ENCODE assay signal across 22 mouse cellular contexts in genomic region chr2:35745876-35746275, GRCm38 (mm10).
A peak's percentile ranks its signal among the peaks of the same experiment; 100 is the strongest.
DNase-seq lines count a peak whose midpoint lies in the region; ATAC-seq and TF ChIP-seq lines count a peak whose summit lies in the region.
"Had no signal": no experiment of that assay in that cellular context is flagged by ENCODE, and none has a peak within 500 bp of the region (broad histone marks: within the 10 kb centered on the region; RNA-seq: fewer than 3 reads in every experiment).

No protein-coding gene starts in this region.

- no peaks in the 10 kb centered on the region for H3K9me3 ChIP-seq in forebrain, embryonic 14.5 days (replicated peaks; ENCODE audit: control insufficient read depth, low read length)
- H3K9me3 ChIP-seq in forebrain, embryonic 10.5 days: no peaks in the 10 kb centered on the region
- H3K9me3 ChIP-seq: heart, embryonic 12.5 days; heart, embryonic 15.5 days; hindbrain, embryonic 10.5 days; hindbrain, embryonic 13.5 days; intestine, embryonic 15.5 days had no signal

- H3K4me1 ChIP-seq in forebrain, embryonic 14.5 days (ENCODE audit: control insufficient read depth, insufficient read depth, low read length): peaks cover 19% of the 10 kb centered on the region; the same call in 1 of the 2 replicates
- H3K4me1 ChIP-seq in forebrain, embryonic 10.5 days: peaks cover 24% of the 10 kb centered on the region

- WGBS in forebrain, embryonic 14.5 days: 80% methylated on average over 10 of the region's 10 CpGs
- 92% methylated on average over 10 of the region's 10 CpGs for WGBS in forebrain, embryonic 10.5 days

- DNase-seq in cerebellum, adult 11-12 months: peak; percentile 57
- no peak for DNase-seq in cerebellum, adult 9-10 months
- peak; percentile 33 to 49 for DNase-seq in cerebellum, postnatal 14 days
- no peak for DNase-seq in cerebellum, adult 18-20 months
- no peak for DNase-seq in forebrain, embryonic 14.5 days (ENCODE audit: low spot score)
- no peak for DNase-seq in forebrain, embryonic 10.5 days (ENCODE audit: extremely low spot score, low spot score)
- no peak for DNase-seq in left cerebral cortex, adult 2 months (ENCODE audit: extremely low spot score in 1 of 2, low spot score in 2 of 2)
- no peak for DNase-seq in left cerebral cortex, postnatal 36 days (ENCODE audit: low spot score in 2 of 2)
- DNase-seq: adrenal gland, adult 8-10 months; adrenal gland, postnatal 25 days; gastrocnemius, postnatal 25 days; heart, adult 18-20 months; heart, postnatal 10 days; heart, postnatal 36 days; kidney, adult 11 months; kidney, adult 8-10 months had no signal

- peak overlapping the region; percentile 77; the same call in 1 of the 2 replicates for H3K27ac ChIP-seq in forebrain, embryonic 14.5 days (ENCODE audit: low read depth, low read length)
- no peak overlapping the region for H3K27ac ChIP-seq in forebrain, embryonic 10.5 days
- H3K27ac ChIP-seq in left cerebral cortex, adult 2 months: peak overlapping the region; percentile 15; the same call in 1 of the 2 replicates
- H3K27ac ChIP-seq: heart, embryonic 15.5 days; intestine, embryonic 15.5 days had no signal

- no peak for TF ChIP-seq CTCF in left cerebral cortex, adult 2 months (IDR thresholded peaks at IDR 0.05)

- intact Hi-C loops in left cerebral cortex, adult 2 months (cut with DNase I): no loop called here
- intact Hi-C loops in left cerebral cortex, postnatal 36 days (cut with DNase I): no loop called here

- no peaks in the 10 kb centered on the region for H3K36me3 ChIP-seq in forebrain, embryonic 14.5 days (ENCODE audit: control insufficient read depth, insufficient read depth, low read length)
- H3K36me3 ChIP-seq in forebrain, embryonic 10.5 days (replicated peaks): no peaks in the 10 kb centered on the region
- H3K36me3 ChIP-seq: heart, embryonic 12.5 days; heart, embryonic 15.5 days; hindbrain, embryonic 10.5 days; hindbrain, embryonic 13.5 days; intestine, embryonic 15.5 days had no signal

- H3K27me3 ChIP-seq in forebrain, embryonic 14.5 days (replicated peaks; ENCODE audit: control insufficient read depth, insufficient read depth, low read length): no peaks in the 10 kb centered on the region
- 0 out of 2 replicates have a peak, but pooled peaks cover 6% of the 10 kb centered on the region for H3K27me3 ChIP-seq in forebrain, embryonic 10.5 days (ENCODE audit: poor library complexity, severe bottlenecking)
- H3K27me3 ChIP-seq: hindbrain, embryonic 13.5 days; intestine, embryonic 15.5 days had no signal

- no peak overlapping the region for H3K9ac ChIP-seq in forebrain, embryonic 14.5 days (ENCODE audit: low read length)
- H3K9ac ChIP-seq: heart, embryonic 12.5 days; heart, embryonic 15.5 days; hindbrain, embryonic 13.5 days; intestine, embryonic 15.5 days had no signal

- H3K4me2 ChIP-seq in forebrain, embryonic 14.5 days (ENCODE audit: low read length): no peak overlapping the region
- H3K4me2 ChIP-seq: heart, embryonic 12.5 days; heart, embryonic 15.5 days; hindbrain, embryonic 13.5 days; intestine, embryonic 15.5 days had no signal

- ATAC-seq in forebrain, embryonic 14.5 days: no peak
- ATAC-seq: activated CD4-positive, CD25-positive, alpha-beta regulatory T cell, adult 4 months; intestine, embryonic 15.5 days had no signal

- H3K4me3 ChIP-seq in forebrain, embryonic 14.5 days (ENCODE audit: low read depth, low read length): no peak overlapping the region
- H3K4me3 ChIP-seq in forebrain, embryonic 10.5 days: no peak overlapping the region
- H3K4me3 ChIP-seq in left cerebral cortex, adult 2 months: no peak overlapping the region
- H3K4me3 ChIP-seq: heart, embryonic 12.5 days; heart, embryonic 15.5 days; hindbrain, embryonic 10.5 days; hindbrain, embryonic 13.5 days; intestine, embryonic 15.5 days had no signal

Comparison
In these comparisons a context has a peak if more than half of its experiments do, and no peak if none do; other contexts are left out.
1. DNase-seq: peak in cerebellum, adult 11-12 months (single experiment) and cerebellum, postnatal 14 days (2 of 2); none in cerebellum, adult 9-10 months (single experiment), cerebellum, adult 18-20 months (0 of 2), forebrain, embryonic 14.5 days (single experiment), forebrain, embryonic 10.5 days (single experiment), left cerebral cortex, adult 2 months (0 of 2) and left cerebral cortex, postnatal 36 days (0 of 2).